Mouse (Mus musculus) G1E (cell line): ENCODE data around the gene Cpne2.

ENCODE experiments used
- CTCF ChIP-seq: IDR thresholded peaks from 2 replicates; pipeline ENCODE4 v1.5.1; 2012; ENCODE audit warnings: low read depth, low read length, inconsistent platforms, mixed read lengths
- GATA1 ChIP-seq: IDR thresholded peaks from 2 replicates; pipeline ENCODE4 v1.6.1; 2012; ENCODE audit warnings: borderline replicate concordance, low read length, inconsistent platforms, mixed read lengths

DNA sequence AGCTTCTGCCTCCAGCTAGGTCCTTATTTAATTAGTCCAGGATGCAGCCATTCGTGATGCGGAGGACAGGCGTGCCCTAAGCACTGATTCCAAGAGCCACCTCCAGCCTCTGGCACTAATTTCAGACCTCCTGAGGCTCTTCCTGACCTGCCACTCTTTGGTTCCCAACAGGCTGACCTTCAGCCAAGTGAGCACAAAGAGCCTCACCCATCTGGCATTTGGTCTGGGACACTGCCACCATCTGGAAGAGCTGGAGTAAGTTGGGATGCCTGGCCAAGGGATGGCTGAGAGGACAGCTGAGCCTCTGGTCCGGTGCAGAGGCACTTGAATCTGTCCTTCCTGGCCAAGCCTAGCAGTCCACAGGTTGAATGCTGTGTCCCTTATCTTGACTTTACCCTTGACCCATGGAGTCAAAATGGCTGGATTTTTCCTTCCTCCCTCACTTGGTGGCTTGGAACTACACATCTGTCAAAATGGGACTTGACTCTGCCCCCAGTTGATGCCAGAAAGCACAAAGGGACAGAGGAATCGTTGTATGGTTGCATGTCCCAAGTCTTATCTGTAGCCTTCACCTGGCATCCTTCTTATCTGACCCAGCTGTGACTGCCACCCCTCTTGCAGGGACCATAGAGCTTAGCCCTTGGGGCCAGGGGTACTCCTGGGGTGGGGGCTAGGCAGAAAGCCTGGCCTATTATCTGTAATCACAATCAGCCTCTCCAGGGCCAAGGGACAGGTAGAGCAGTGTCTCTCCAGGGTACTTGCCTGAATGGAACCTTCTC lies 17.2 kb upstream of the Cpne2 start:
- TF ChIP-seq CTCF (no peak), GATA1 (no peak)
